Mouse (Mus musculus) CH12.LX (cell line): ENCODE data around the gene Ramp3.

Experiments
- IRF4 ChIP-seq: IDR thresholded peaks from 2 replicates; pipeline ENCODE4 v1.6.1; 2014; ENCODE audit warnings: low read depth, mild to moderate bottlenecking, inconsistent platforms, low read length, improper control_type of control experiment
- JUND ChIP-seq: conservative IDR thresholded peaks from 2 replicates; pipeline ENCODE4 v1.6.1; 2011; ENCODE audit warnings: low read depth, low read length, improper control_type of control experiment
- MXI1 ChIP-seq: IDR thresholded peaks from 2 replicates; pipeline ENCODE4 v1.6.1; 2011; ENCODE audit warnings: mild to moderate bottlenecking, low read depth, low read length, improper control_type of control experiment
- POLR2A ChIP-seq: IDR thresholded peaks from 2 replicates; pipeline ENCODE4 v1.6.1; 2011; ENCODE audit warnings: low read depth, mild to moderate bottlenecking, improper control_type of control experiment, low read length
- TCF12 ChIP-seq: IDR thresholded peaks from 2 replicates; pipeline ENCODE4 v1.6.1; 2014; ENCODE audit warnings: low read depth, mild to moderate bottlenecking, inconsistent platforms, low read length, improper control_type of control experiment

GRCm38 (mm10) chr11:6684741-6685140 is 26.4 kb downstream of the Ramp3 start:
- TF ChIP-seq POLR2A, result no peak
- TF ChIP-seq MXI1, result no peak
- no peak for TF ChIP-seq IRF4
- TF ChIP-seq TCF12, result no peak
- TF ChIP-seq JUND, result no peak
